Mouse (Mus musculus) bone marrow macrophage, adult 2 months (primary cell): ENCODE data around the gene Lrpap1.

Experiments
- CTCF ChIP-seq: IDR thresholded peaks from 2 replicates; pipeline ENCODE4 v1.5.1; 2012; ENCODE audit warnings: low read depth, mild to moderate bottlenecking, low read length, moderate library complexity
- POLR2A ChIP-seq: IDR thresholded peaks from 2 replicates; pipeline ENCODE4 v1.6.1; 2012; ENCODE audit warnings: mild to moderate bottlenecking, low read depth, low read length, borderline replicate concordance

- no peak for TF ChIP-seq POLR2A
- no peak for TF ChIP-seq CTCF
Measured at GRCm38 (mm10) chr5:35084913-35085312, 20.7 kb downstream of the Lrpap1 start.
